Mouse (Mus musculus): ENCODE measurements around the gene Krt12. TPM values are rescaled to one million over a fixed set of nuclear protein-coding genes. Genes with fewer than 3 reads are reported as not detected.

Gene Krt12
- polyA plus RNA-seq, 1 experiment from 2014 or later, result not detected

- no peak for ATAC-seq (ENCODE audit: low read depth)
- no peaks in the 10 kb centered on the region for H3K4me1 ChIP-seq (ENCODE audit: control insufficient read depth, insufficient read depth, low read length)
- 85% methylated on average over 10 of the region's 10 CpGs for WGBS
- H3K27me3 ChIP-seq (replicated peaks; ENCODE audit: control insufficient read depth, insufficient read depth, low read length), result no peaks in the 10 kb centered on the region
- H3K4me3 ChIP-seq (ENCODE audit: low read depth, low read length), result no peak overlapping the region
- H3K4me2 ChIP-seq (ENCODE audit: low read depth, low read length), result no peak overlapping the region
- no peaks in the 10 kb centered on the region for H3K9me3 ChIP-seq (ENCODE audit: control insufficient read depth, low read length)
- no peaks in the 10 kb centered on the region for H3K36me3 ChIP-seq (ENCODE audit: control insufficient read depth, insufficient read depth, low read length)
- no peak overlapping the region for H3K9ac ChIP-seq (ENCODE audit: low read depth, low read length)
- no peak for DNase-seq (ENCODE audit: low spot score)
- H3K27ac ChIP-seq (replicated peaks; ENCODE audit: low read depth, low read length), result no peak overlapping the region
These were observed 29.6 kb downstream of the Krt12 start for GRCm38 (mm10) chr11:99392492-99392891.

- Histone ChIP-seq H3K4me3 (ENCODE audit: low read depth, low read length) (no peak overlapping the region), H3K4me1 (ENCODE audit: control insufficient read depth, insufficient read depth, low read length) (no peaks in the 10 kb centered on the region), H3K4me2 (ENCODE audit: low read depth, low read length) (no peak overlapping the region), H3K27me3 (replicated peaks; ENCODE audit: control insufficient read depth, insufficient read depth, low read length) (no peaks in the 10 kb centered on the region), H3K9me3 (ENCODE audit: control insufficient read depth, low read length) (no peaks in the 10 kb centered on the region), H3K9ac (ENCODE audit: low read depth, low read length) (no peak overlapping the region), H3K27ac (replicated peaks; ENCODE audit: low read depth, low read length) (no peak overlapping the region), H3K36me3 (ENCODE audit: control insufficient read depth, insufficient read depth, low read length) (no peaks in the 10 kb centered on the region)
- no peak for ATAC-seq (ENCODE audit: low read depth)
- 75% methylated on average over 6 of the region's 6 CpGs for WGBS
- DNase-seq (ENCODE audit: low spot score), result no peak
These were observed 30.7 kb downstream of the Krt12 start for GRCm38 (mm10) chr11:99391375-99391774.

GRCm38 (mm10) chr11:99390866-99391265, 31.2 kb downstream of the Krt12 start:
- Histone ChIP-seq H3K4me3 (ENCODE audit: low read depth, low read length) (no peak overlapping the region), H3K36me3 (ENCODE audit: control insufficient read depth, insufficient read depth, low read length) (no peaks in the 10 kb centered on the region), H3K27ac (replicated peaks; ENCODE audit: low read depth, low read length) (peak overlapping the region; percentile 33; the same call in 1 of the 2 replicates), H3K27me3 (replicated peaks; ENCODE audit: control insufficient read depth, insufficient read depth, low read length) (no peaks in the 10 kb centered on the region), H3K9me3 (ENCODE audit: control insufficient read depth, low read length) (no peaks in the 10 kb centered on the region), H3K4me2 (ENCODE audit: low read depth, low read length) (no peak overlapping the region; the same call in 1 of the 2 replicates), H3K4me1 (ENCODE audit: control insufficient read depth, insufficient read depth, low read length) (no peaks in the 10 kb centered on the region), H3K9ac (ENCODE audit: low read depth, low read length) (no peak overlapping the region)
- WGBS, result 64% methylated on average over 7 of the region's 7 CpGs
- ATAC-seq (ENCODE audit: low read depth) (no peak), DNase-seq (ENCODE audit: low spot score) (peak; percentile 64)

GRCm38 (mm10) chr11:99389264-99389663, 32.8 kb downstream of the Krt12 start, which contains the start of gene Krt10:
Gene Krt10 (minus strand): TSS chr11:99389364.
- WGBS, result 80% methylated on average over 4 of the region's 4 CpGs
- no peak within 1 kb of the TSS for H3K9ac ChIP-seq (ENCODE audit: low read depth, low read length)
- ATAC-seq (ENCODE audit: low read depth), result no peak
- no peak within 1 kb of the TSS for H3K4me2 ChIP-seq (ENCODE audit: low read depth, low read length)
- H3K4me3 ChIP-seq (ENCODE audit: low read depth, low read length), result no peak within 1 kb of the TSS
- H3K27me3 ChIP-seq (replicated peaks; ENCODE audit: control insufficient read depth, insufficient read depth, low read length), result no peaks in the 10 kb centered on the region
- H3K36me3 ChIP-seq (ENCODE audit: control insufficient read depth, insufficient read depth, low read length), result no peaks in the 10 kb centered on the region
- H3K4me1 ChIP-seq (ENCODE audit: control insufficient read depth, insufficient read depth, low read length), result no peaks in the 10 kb centered on the region
- H3K27ac ChIP-seq (replicated peaks; ENCODE audit: low read depth, low read length), result no peak within 1 kb of the TSS
- no peaks in the 10 kb centered on the region for H3K9me3 ChIP-seq (ENCODE audit: control insufficient read depth, low read length)
- no peak for DNase-seq (ENCODE audit: low spot score)

- DNase-seq (ENCODE audit: low spot score), result no peak
- H3K9me3 ChIP-seq (ENCODE audit: control insufficient read depth, low read length), result no peaks in the 10 kb centered on the region
- H3K4me2 ChIP-seq (ENCODE audit: low read depth, low read length), result no peak overlapping the region
- no peaks in the 10 kb centered on the region for H3K36me3 ChIP-seq (ENCODE audit: control insufficient read depth, insufficient read depth, low read length)
- no peak overlapping the region for H3K27ac ChIP-seq (replicated peaks; ENCODE audit: low read depth, low read length)
- 93% methylated on average over 18 of the region's 18 CpGs for WGBS
- H3K27me3 ChIP-seq (replicated peaks; ENCODE audit: control insufficient read depth, insufficient read depth, low read length), result no peaks in the 10 kb centered on the region
- no peak overlapping the region for H3K9ac ChIP-seq (ENCODE audit: low read depth, low read length)
- no peak overlapping the region for H3K4me3 ChIP-seq (ENCODE audit: low read depth, low read length)
- H3K4me1 ChIP-seq (ENCODE audit: control insufficient read depth, insufficient read depth, low read length), result no peaks in the 10 kb centered on the region
- no peak for ATAC-seq (ENCODE audit: low read depth)
These were observed 33.4 kb downstream of the Krt12 start for GRCm38 (mm10) chr11:99388661-99389060.

GRCm38 (mm10) chr11:99385813-99386721, 36.0 kb downstream of the Krt12 start:
- 1% methylated on average over 61 of the region's 71 CpGs for WGBS

GRCm38 (mm10) chr11:99379568-99379967, 42.5 kb downstream of the Krt12 start:
- no peak overlapping the region for H3K27ac ChIP-seq (replicated peaks; ENCODE audit: low read depth, low read length)
- H3K9me3 ChIP-seq (ENCODE audit: control insufficient read depth, low read length), result no peaks in the 10 kb centered on the region
- no peak overlapping the region for H3K9ac ChIP-seq (ENCODE audit: low read depth, low read length)
- peaks cover under 1% of the 10 kb centered on the region; the same call in 1 of the 2 replicates for H3K27me3 ChIP-seq (replicated peaks; ENCODE audit: control insufficient read depth, insufficient read depth, low read length)
- 10% methylated on average over 5 of the region's 5 CpGs for WGBS
- peak; percentile 61 for DNase-seq (ENCODE audit: low spot score)
- H3K4me2 ChIP-seq (ENCODE audit: low read depth, low read length), result no peak overlapping the region
- H3K4me1 ChIP-seq (ENCODE audit: control insufficient read depth, insufficient read depth, low read length), result no peaks in the 10 kb centered on the region
- no peak for ATAC-seq (ENCODE audit: low read depth)
- H3K4me3 ChIP-seq (ENCODE audit: low read depth, low read length), result no peak overlapping the region
- no peaks in the 10 kb centered on the region for H3K36me3 ChIP-seq (ENCODE audit: control insufficient read depth, insufficient read depth, low read length)

More at GRCm38 (mm10) chr11:99385813-99386721, 36.0 kb downstream of the Krt12 start:
- Histone ChIP-seq H3K27ac (replicated peaks; ENCODE audit: low read depth, low read length) (peak overlapping the region; percentile 98), H3K36me3 (ENCODE audit: control insufficient read depth, insufficient read depth, low read length) (no peaks in the 10 kb centered on the region), H3K9me3 (ENCODE audit: control insufficient read depth, low read length) (no peaks in the 10 kb centered on the region), H3K9ac (ENCODE audit: low read depth, low read length) (peak overlapping the region; percentile 75), H3K4me3 (ENCODE audit: low read depth, low read length) (peak overlapping the region; percentile 56), H3K4me2 (ENCODE audit: low read depth, low read length) (peak overlapping the region; percentile 77), H3K4me1 (ENCODE audit: control insufficient read depth, insufficient read depth, low read length) (no peaks in the 10 kb centered on the region), H3K27me3 (replicated peaks; ENCODE audit: control insufficient read depth, insufficient read depth, low read length) (no peaks in the 10 kb centered on the region; the same call in 1 of the 2 replicates)
- ATAC-seq (ENCODE audit: low read depth) (peak; percentile 88), DNase-seq (ENCODE audit: low spot score) (peak; percentile 92)

GRCm38 (mm10) chr11:99374803-99375202, 47.3 kb downstream of the Krt12 start, which contains the start of gene Krt28:
Gene Krt28 (minus strand): TSS chr11:99374903.
- H3K36me3 ChIP-seq (ENCODE audit: control insufficient read depth, insufficient read depth, low read length), result no peaks in the 10 kb centered on the region
- no peaks in the 10 kb centered on the region for H3K9me3 ChIP-seq (ENCODE audit: control insufficient read depth, low read length)
- H3K4me1 ChIP-seq (ENCODE audit: control insufficient read depth, insufficient read depth, low read length), result no peaks in the 10 kb centered on the region
- DNase-seq (ENCODE audit: low spot score) (no peak), ATAC-seq (ENCODE audit: low read depth) (no peak)
- H3K27me3 ChIP-seq (replicated peaks; ENCODE audit: control insufficient read depth, insufficient read depth, low read length), result peaks cover 3% of the 10 kb centered on the region; the same call in 1 of the 2 replicates
- no peak within 1 kb of the TSS for H3K9ac ChIP-seq (ENCODE audit: low read depth, low read length)
- 84% methylated on average over 13 of the region's 13 CpGs for WGBS
- H3K4me3 ChIP-seq (ENCODE audit: low read depth, low read length), result no peak within 1 kb of the TSS
- no peak within 1 kb of the TSS for H3K4me2 ChIP-seq (ENCODE audit: low read depth, low read length)
- no peak within 1 kb of the TSS for H3K27ac ChIP-seq (replicated peaks; ENCODE audit: low read depth, low read length)
